Mouse (Mus musculus) cortical plate, adult 2 months (tissue): ENCODE data around the gene Akna.

Experiments
- CTCF ChIP-seq: fragments of 200-500 bp; IDR thresholded peaks from 2 replicates; pipeline ENCODE4 v1.5.1; 2011; ENCODE audit warnings: mild to moderate bottlenecking, control low read depth, low read length; ENCODE audit not compliant: insufficient read depth; ENCODE audit errors: extremely low read depth
- POLR2A ChIP-seq: fragments of 200-500 bp; IDR thresholded peaks from 2 replicates; pipeline ENCODE4 v1.6.1; 2011; ENCODE audit warnings: mild to moderate bottlenecking, low read length, control low read depth; ENCODE audit not compliant: insufficient read depth; ENCODE audit errors: extremely low read depth

GRCm38 (mm10) chr4:63375367-63375766 is 27.8 kb downstream of the Akna start:
- no peak for TF ChIP-seq POLR2A
- TF ChIP-seq CTCF = no peak
